Mouse (Mus musculus): ENCODE results near the gene Cep63. TPM values are rescaled to one million over a fixed set of nuclear protein-coding genes. Genes with fewer than 3 reads are reported as not detected.
A peak's percentile ranks its signal among the peaks of the same experiment; 100 is the strongest.

Gene Cep63
- polyA plus RNA-seq, 1 experiment from 2014 or later: 25.8 TPM

- peak overlapping the region; percentile 89 for H3K9ac ChIP-seq (ENCODE audit: low read depth, low read length)
- 1% methylated on average over 27 of the region's 27 CpGs for WGBS
- H3K4me2 ChIP-seq (replicated peaks; ENCODE audit: low read depth): peak overlapping the region; percentile 93
- no peak for TF ChIP-seq CTCF (IDR thresholded peaks at IDR 0.05; ENCODE audit: low read depth)
- H3K4me1 ChIP-seq (replicated peaks; ENCODE audit: control insufficient read depth, insufficient read depth, low read length): peaks cover 6% of the 10 kb centered on the region
- H3K27ac ChIP-seq (ENCODE audit: low read depth, low read length): peak overlapping the region; percentile 89
- peak overlapping the region; percentile 65 for H3K4me3 ChIP-seq (ENCODE audit: low read depth, low read length)
- H3K36me3 ChIP-seq (ENCODE audit: control insufficient read depth, insufficient read depth): 0 out of 2 replicates have a peak, but pooled peaks cover 3% of the 10 kb centered on the region
- H3K9me3 ChIP-seq (ENCODE audit: control insufficient read depth): no peaks in the 10 kb centered on the region
- no peaks in the 10 kb centered on the region for H3K27me3 ChIP-seq (replicated peaks; ENCODE audit: control insufficient read depth, insufficient read depth, low read length)
- peak; percentile 39; the same call in 1 of the 2 replicates for ATAC-seq
Measured at GRCm38 (mm10) chr9:102625401-102625982, 842 bp downstream of the Cep63 start.

GRCm38 (mm10) chr9:102623581-102623980 is 2.8 kb downstream of the Cep63 start:
- WGBS: 82% methylated on average over 7 of the region's 7 CpGs
- no peak; the same call in 1 of the 2 replicates for TF ChIP-seq CTCF (IDR thresholded peaks at IDR 0.05; ENCODE audit: low read depth)

GRCm38 (mm10) chr9:102622876-102623275 is 3.5 kb downstream of the Cep63 start:
- peaks cover 5% of the 10 kb centered on the region; the same call in 1 of the 2 replicates for H3K36me3 ChIP-seq (ENCODE audit: control insufficient read depth, insufficient read depth)
- H3K27ac ChIP-seq (ENCODE audit: low read depth, low read length): no peak overlapping the region
- 77% methylated on average over 6 of the region's 6 CpGs for WGBS
- no peak overlapping the region for H3K4me2 ChIP-seq (replicated peaks; ENCODE audit: low read depth)
- TF ChIP-seq CTCF (IDR thresholded peaks at IDR 0.05; ENCODE audit: low read depth): no peak
- peaks cover 6% of the 10 kb centered on the region for H3K4me1 ChIP-seq (replicated peaks; ENCODE audit: control insufficient read depth, insufficient read depth, low read length)
- H3K9ac ChIP-seq (ENCODE audit: low read depth, low read length): no peak overlapping the region
- H3K27me3 ChIP-seq (replicated peaks; ENCODE audit: control insufficient read depth, insufficient read depth, low read length): no peaks in the 10 kb centered on the region
- ATAC-seq: no peak
- H3K4me3 ChIP-seq (ENCODE audit: low read depth, low read length): no peak overlapping the region
- no peaks in the 10 kb centered on the region for H3K9me3 ChIP-seq (ENCODE audit: control insufficient read depth)

More at GRCm38 (mm10) chr9:102623581-102623980, 2.8 kb downstream of the Cep63 start:
- Histone ChIP-seq H3K36me3 (ENCODE audit: control insufficient read depth, insufficient read depth) (peaks cover under 1% of the 10 kb centered on the region; the same call in 1 of the 2 replicates), H3K9ac (ENCODE audit: low read depth, low read length) (no peak overlapping the region), H3K4me1 (replicated peaks; ENCODE audit: control insufficient read depth, insufficient read depth, low read length) (peaks cover 6% of the 10 kb centered on the region), H3K27ac (ENCODE audit: low read depth, low read length) (no peak overlapping the region), H3K4me2 (replicated peaks; ENCODE audit: low read depth) (no peak overlapping the region), H3K4me3 (ENCODE audit: low read depth, low read length) (no peak overlapping the region), H3K9me3 (ENCODE audit: control insufficient read depth) (no peaks in the 10 kb centered on the region), H3K27me3 (replicated peaks; ENCODE audit: control insufficient read depth, insufficient read depth, low read length) (no peaks in the 10 kb centered on the region)
- ATAC-seq: no peak

- H3K27ac ChIP-seq (ENCODE audit: low read depth, low read length): no peak overlapping the region
- TF ChIP-seq CTCF (IDR thresholded peaks at IDR 0.05; ENCODE audit: low read depth): peak; percentile 88
- peaks cover 5% of the 10 kb centered on the region; the same call in 1 of the 2 replicates for H3K36me3 ChIP-seq (ENCODE audit: control insufficient read depth, insufficient read depth)
- H3K4me2 ChIP-seq (replicated peaks; ENCODE audit: low read depth): no peak overlapping the region
- ATAC-seq: no peak
- H3K4me3 ChIP-seq (ENCODE audit: low read depth, low read length): no peak overlapping the region
- H3K27me3 ChIP-seq (replicated peaks; ENCODE audit: control insufficient read depth, insufficient read depth, low read length): no peaks in the 10 kb centered on the region
- WGBS: 30% methylated on average over 5 of the region's 5 CpGs
- H3K9me3 ChIP-seq (ENCODE audit: control insufficient read depth): no peaks in the 10 kb centered on the region
- no peak overlapping the region for H3K9ac ChIP-seq (ENCODE audit: low read depth, low read length)
- peaks cover 5% of the 10 kb centered on the region for H3K4me1 ChIP-seq (replicated peaks; ENCODE audit: control insufficient read depth, insufficient read depth, low read length)
Measured at GRCm38 (mm10) chr9:102622192-102622857, 4.0 kb downstream of the Cep63 start.

- H3K4me1 ChIP-seq (replicated peaks; ENCODE audit: control insufficient read depth, insufficient read depth, low read length): no peaks in the 10 kb centered on the region
- H3K9me3 ChIP-seq (ENCODE audit: control insufficient read depth): no peaks in the 10 kb centered on the region
- WGBS: 48% methylated on average over 5 of the region's 5 CpGs
- no peak for TF ChIP-seq CTCF (IDR thresholded peaks at IDR 0.05; ENCODE audit: low read depth)
- no peak for ATAC-seq
- no peak overlapping the region for H3K9ac ChIP-seq (ENCODE audit: low read depth, low read length)
- no peak overlapping the region for H3K27ac ChIP-seq (ENCODE audit: low read depth, low read length)
- H3K4me3 ChIP-seq (ENCODE audit: low read depth, low read length): no peak overlapping the region
- peaks cover 5% of the 10 kb centered on the region; the same call in 1 of the 2 replicates for H3K36me3 ChIP-seq (ENCODE audit: control insufficient read depth, insufficient read depth)
- H3K4me2 ChIP-seq (replicated peaks; ENCODE audit: low read depth): no peak overlapping the region
- H3K27me3 ChIP-seq (replicated peaks; ENCODE audit: control insufficient read depth, insufficient read depth, low read length): no peaks in the 10 kb centered on the region
Measured at GRCm38 (mm10) chr9:102621385-102621784, 4.9 kb downstream of the Cep63 start.

- Histone ChIP-seq H3K27ac (ENCODE audit: low read depth, low read length) (peak overlapping the region; percentile 5; the same call in 1 of the 2 replicates), H3K4me2 (replicated peaks; ENCODE audit: low read depth) (no peak overlapping the region), H3K9ac (ENCODE audit: low read depth, low read length) (no peak overlapping the region), H3K4me1 (replicated peaks; ENCODE audit: control insufficient read depth, insufficient read depth, low read length) (no peaks in the 10 kb centered on the region), H3K4me3 (ENCODE audit: low read depth, low read length) (no peak overlapping the region), H3K27me3 (replicated peaks; ENCODE audit: control insufficient read depth, insufficient read depth, low read length) (no peaks in the 10 kb centered on the region), H3K9me3 (ENCODE audit: control insufficient read depth) (no peaks in the 10 kb centered on the region), H3K36me3 (ENCODE audit: control insufficient read depth, insufficient read depth) (peaks cover 20% of the 10 kb centered on the region)
- no peak for ATAC-seq
- no peak for TF ChIP-seq CTCF (IDR thresholded peaks at IDR 0.05; ENCODE audit: low read depth)
- WGBS: 71% methylated on average over 9 of the region's 9 CpGs
Measured at GRCm38 (mm10) chr9:102616267-102616666, 10.1 kb downstream of the Cep63 start.
